Mouse (Mus musculus) large intestine, adult 2 months (tissue): ENCODE results near the gene Spred2. TPM values are rescaled to one million over a fixed set of nuclear protein-coding genes. Genes with fewer than 3 reads are reported as not detected.

Experiments
- DNase-seq: peaks from one replicate; pipeline ENCODE4 v3.0.0-alpha.2; 2012; ENCODE audit warnings: low read depth, low spot score
- WGBS: fragments of 180-500 bp; shearing (Covaris S2); methylation state at CpG from one replicate; pipeline ENCODE4 v1.1.7; 2018; 5-methylcytosine and 5-hydroxymethylcytosine counted together
- polyA plus RNA-seq: library from polyadenylated mRNA; depleted of rRNA; stranded (reverse); fragments of >200 nt; gene quantifications from 2 replicates; pipeline ENCODE4 v1.2.3, GENCODE M21; 2012; rRNA removed

The Spred2 gene
- polyA plus RNA-seq, 1 experiment: 10.9 TPM

DNA sequence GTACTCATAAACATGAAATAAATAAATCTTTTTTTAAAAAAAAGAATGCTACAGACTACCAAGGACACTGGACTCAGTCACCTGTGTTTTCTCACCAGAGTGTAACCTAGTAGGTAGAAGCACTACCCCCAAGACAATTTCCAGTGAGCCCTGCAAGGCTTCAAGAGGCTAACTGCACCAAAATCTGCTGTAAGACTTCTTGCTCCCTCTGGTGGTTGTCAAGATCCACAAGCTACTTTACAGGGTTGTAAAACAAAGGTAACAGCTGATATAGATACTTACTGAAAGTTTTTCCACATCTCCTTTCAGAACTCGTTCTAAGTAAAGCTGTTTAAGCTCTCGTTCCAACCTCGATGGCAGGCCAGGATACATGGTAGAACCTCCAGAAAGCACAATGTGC, 148.0 kb downstream of the Spred2 start:
- DNase-seq: peak; percentile 33
- 39% methylated on average over 3 of the region's 3 CpGs for WGBS

DNA sequence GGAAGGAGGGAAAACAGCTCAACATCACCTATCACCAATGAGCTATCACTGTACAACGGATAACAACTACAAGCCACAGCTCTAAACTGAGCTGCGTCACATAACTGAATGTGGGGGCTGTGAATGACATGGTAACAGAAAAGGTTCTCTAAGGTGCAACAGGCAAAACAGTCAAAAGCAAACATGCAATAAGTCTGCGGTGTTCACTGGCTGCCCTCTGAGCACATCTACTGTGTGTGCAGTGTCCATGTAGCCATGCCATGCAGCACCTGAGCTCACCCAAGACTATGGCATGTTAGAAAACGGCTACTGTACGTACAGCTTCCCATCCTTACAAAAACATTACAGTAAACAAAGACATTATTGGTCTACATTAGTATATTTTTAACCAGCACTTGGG, 148.7 kb downstream of the Spred2 start:
- DNase-seq: no peak
- WGBS: 86% methylated on average over 5 of the region's 5 CpGs

Other genes starting within 250 kb of the Spred2 start
- 32.5 and 38.3 TPM in 2 replicates for gene Actr2, start 188.5 kb downstream of the Spred2 start, polyA plus RNA-seq